Mouse (Mus musculus): Measurements from ENCODE around the gene Vmn1r7. TPM values are rescaled to one million over a fixed set of nuclear protein-coding genes. Genes with fewer than 3 reads are reported as not detected.
"Not testable (repeated sequence)": the region's sequence is repeated elsewhere in the genome, so short reads cannot be mapped to it uniquely, and the experiment has no call there.

Vmn1r7 gene
- not detected in 2 replicates for total RNA-seq (2014; rRNA removed; ENCODE audit: low replicate concordance)
- polyA plus RNA-seq (2015; fragmentation: Nextera tagmentation; extraction: Ambion mirVana): not detected in 2 replicates

DNA sequence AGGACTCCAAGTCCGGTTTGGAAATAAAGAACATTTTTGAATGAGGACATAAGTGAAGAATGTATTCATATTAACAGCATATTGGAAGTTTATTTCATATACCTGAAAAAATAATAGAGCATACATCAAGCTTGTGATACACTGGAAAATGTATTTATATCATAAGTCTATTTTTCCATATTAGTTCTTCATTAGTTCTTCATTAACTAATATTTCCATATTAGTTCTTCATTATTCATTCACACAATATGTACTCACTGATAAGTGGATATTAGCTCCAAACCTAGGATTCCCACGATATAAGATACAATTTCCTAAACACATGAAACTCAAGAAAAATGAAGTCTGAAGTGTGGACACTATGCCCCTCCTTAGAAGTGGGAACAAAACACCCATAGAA is at the start of gene Vmn1r7:
TSS of gene Vmn1r7 (minus strand) at position 101 of the 400 bp plus-strand sequence.
- WGBS: 72% methylated on average over 2 of the region's 2 CpGs
- not testable (repeated sequence) for H3K9me3 ChIP-seq (replicated peaks; ENCODE audit: control insufficient read depth, low read length); H3K36me3 ChIP-seq (replicated peaks; ENCODE audit: control insufficient read depth, insufficient read depth, low read length); H3K4me3 ChIP-seq (ENCODE audit: low read depth, low read length); H3K9ac ChIP-seq (replicated peaks; ENCODE audit: low read depth, low read length); H3K4me2 ChIP-seq (ENCODE audit: low read depth, low read length); H3K4me1 ChIP-seq (ENCODE audit: control insufficient read depth, insufficient read depth); H3K27ac ChIP-seq (ENCODE audit: low read depth); H3K27me3 ChIP-seq (ENCODE audit: control insufficient read depth, insufficient read depth, low read length); DNase-seq (ENCODE audit: low spot score); ATAC-seq (ENCODE audit: insufficient read depth, low read depth)

DNA sequence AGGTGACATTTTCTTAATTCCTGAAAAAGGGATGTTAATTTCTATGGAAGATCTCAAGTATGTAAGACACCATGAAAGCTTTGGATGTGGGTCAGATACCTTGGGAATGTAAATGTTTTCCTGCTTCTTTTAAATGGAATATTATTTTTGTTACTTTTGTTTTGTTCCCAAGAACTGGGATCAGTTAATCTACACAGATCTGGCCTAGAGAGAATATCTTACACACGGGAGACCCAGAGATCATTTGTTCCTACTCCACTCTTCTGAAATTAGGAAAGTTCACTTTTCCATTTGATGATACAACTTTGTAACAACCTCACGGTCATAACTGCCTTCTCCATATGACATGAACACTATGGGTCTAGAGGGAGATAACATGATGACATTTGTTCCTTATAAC is 41.4 kb upstream of the Vmn1r7 start, which contains the start of gene Vmn1r9:
TSS of gene Vmn1r9 (plus strand) at position 301 of the 400 bp plus-strand sequence.
- Histone ChIP-seq H3K4me2 (ENCODE audit: low read depth, low read length) (no peak within 1 kb of the TSS), H3K4me3 (ENCODE audit: low read depth, low read length) (no peak within 1 kb of the TSS), H3K27me3 (ENCODE audit: control insufficient read depth, insufficient read depth, low read length) (no peaks in the 10 kb centered on the region), H3K9ac (replicated peaks; ENCODE audit: low read depth, low read length) (no peak within 1 kb of the TSS), H3K27ac (ENCODE audit: low read depth) (no peak within 1 kb of the TSS), H3K4me1 (ENCODE audit: control insufficient read depth, insufficient read depth) (no peaks in the 10 kb centered on the region), H3K36me3 (replicated peaks; ENCODE audit: control insufficient read depth, insufficient read depth, low read length) (no peaks in the 10 kb centered on the region), H3K9me3 (replicated peaks; ENCODE audit: control insufficient read depth, low read length) (no peaks in the 10 kb centered on the region)
- ATAC-seq (ENCODE audit: insufficient read depth, low read depth) (no peak), DNase-seq (ENCODE audit: low spot score) (no peak)
- WGBS: 60% methylated on average over 2 of the region's 2 CpGs
- TF ChIP-seq CTCF (IDR thresholded peaks at IDR 0.05; ENCODE audit: low read depth) (no peak), EP300 (IDR thresholded peaks at IDR 0.05; ENCODE audit: low read depth) (no peak)

DNA sequence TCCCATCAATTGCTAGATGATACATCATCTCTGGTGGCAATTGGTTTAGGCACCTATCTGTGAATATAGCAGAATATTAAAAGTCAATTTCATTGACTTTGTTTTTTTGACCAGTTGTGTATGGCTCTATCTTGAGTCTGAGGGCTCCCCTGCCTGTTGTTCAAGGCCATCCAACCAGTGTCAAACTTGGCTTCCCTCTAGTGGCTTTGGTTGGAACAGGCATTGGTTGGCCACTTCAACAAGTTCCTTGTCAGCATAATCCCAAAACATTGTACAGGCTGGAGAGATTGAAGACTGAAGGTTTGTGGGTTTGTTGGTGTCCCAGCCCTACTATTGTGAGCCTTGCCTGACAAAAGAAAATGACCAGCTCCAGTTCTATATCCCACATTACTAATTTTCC is 38.6 kb upstream of the Vmn1r7 start:
- no peak overlapping the region for H3K9ac ChIP-seq (replicated peaks; ENCODE audit: low read depth, low read length)
- no peak overlapping the region for H3K4me3 ChIP-seq (ENCODE audit: low read depth, low read length)
- H3K4me1 ChIP-seq (ENCODE audit: control insufficient read depth, insufficient read depth): no peaks in the 10 kb centered on the region
- no peak for ATAC-seq (ENCODE audit: insufficient read depth, low read depth)
- no peaks in the 10 kb centered on the region for H3K36me3 ChIP-seq (replicated peaks; ENCODE audit: control insufficient read depth, insufficient read depth, low read length)
- no peaks in the 10 kb centered on the region for H3K9me3 ChIP-seq (replicated peaks; ENCODE audit: control insufficient read depth, low read length)
- TF ChIP-seq CTCF (IDR thresholded peaks at IDR 0.05; ENCODE audit: low read depth): peak; percentile 41
- no peak for TF ChIP-seq EP300 (IDR thresholded peaks at IDR 0.05; ENCODE audit: low read depth)
- no peak overlapping the region for H3K4me2 ChIP-seq (ENCODE audit: low read depth, low read length)
- no peak for DNase-seq (ENCODE audit: low spot score)
- no peak overlapping the region for H3K27ac ChIP-seq (ENCODE audit: low read depth)
- H3K27me3 ChIP-seq (ENCODE audit: control insufficient read depth, insufficient read depth, low read length): no peaks in the 10 kb centered on the region

DNA sequence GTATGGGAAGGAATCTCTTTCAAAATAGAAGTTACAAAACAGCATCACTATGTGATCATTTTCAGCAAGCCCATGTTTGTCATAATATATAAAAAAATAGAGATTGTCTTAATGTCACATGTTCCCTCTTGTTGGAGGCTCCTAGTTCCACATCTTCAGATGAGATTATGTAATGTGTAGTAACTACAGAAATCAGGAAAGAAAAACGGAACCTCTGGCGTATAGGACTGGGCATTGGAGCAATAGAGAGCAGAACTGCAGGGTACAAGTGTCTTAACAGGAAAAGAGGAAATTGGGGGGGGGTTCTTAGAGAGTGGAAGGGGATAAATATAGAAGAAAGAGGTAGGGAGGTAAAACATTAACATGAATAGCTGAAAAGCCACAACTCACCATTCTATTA is 9.6 kb upstream of the Vmn1r7 start:
- Histone ChIP-seq H3K4me3 (ENCODE audit: low read depth, low read length) (no peak overlapping the region), H3K4me1 (ENCODE audit: control insufficient read depth, insufficient read depth) (no peaks in the 10 kb centered on the region), H3K4me2 (ENCODE audit: low read depth, low read length) (no peak overlapping the region), H3K9me3 (replicated peaks; ENCODE audit: control insufficient read depth, low read length) (no peaks in the 10 kb centered on the region), H3K9ac (replicated peaks; ENCODE audit: low read depth, low read length) (no peak overlapping the region), H3K27me3 (ENCODE audit: control insufficient read depth, insufficient read depth, low read length) (no peaks in the 10 kb centered on the region), H3K36me3 (replicated peaks; ENCODE audit: control insufficient read depth, insufficient read depth, low read length) (no peaks in the 10 kb centered on the region), H3K27ac (ENCODE audit: low read depth) (no peak overlapping the region)
- no peak for DNase-seq (ENCODE audit: low spot score)
- ATAC-seq (ENCODE audit: insufficient read depth, low read depth): no peak
- no peak for TF ChIP-seq CTCF (IDR thresholded peaks at IDR 0.05; ENCODE audit: low read depth)
- no peak for TF ChIP-seq EP300 (IDR thresholded peaks at IDR 0.05; ENCODE audit: low read depth)
- 60% methylated on average over 2 of the region's 2 CpGs for WGBS

DNA sequence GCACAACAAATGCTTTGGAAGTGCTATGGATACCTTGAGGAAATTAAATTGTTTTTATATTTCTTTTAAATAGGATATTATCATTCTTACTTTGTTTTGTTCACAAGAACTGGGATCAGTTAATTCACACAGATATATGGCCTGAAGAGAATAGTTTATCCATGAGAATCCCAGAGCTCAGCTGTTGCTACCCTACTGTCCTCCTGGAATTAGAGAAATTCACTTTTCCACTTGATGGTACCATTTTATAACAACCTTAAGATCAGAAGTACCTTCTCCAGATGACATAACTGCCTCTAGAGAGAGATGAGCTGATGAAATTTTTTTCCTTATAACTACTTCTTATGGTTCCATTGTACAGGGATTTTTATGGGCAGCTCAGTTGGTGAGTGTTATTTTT is 6.9 kb upstream of the Vmn1r7 start, which contains the start of gene Vmn1r8:
TSS of gene Vmn1r8 (plus strand) at position 301 of the 400 bp plus-strand sequence.
- Histone ChIP-seq H3K4me1 (ENCODE audit: control insufficient read depth, insufficient read depth) (no peaks in the 10 kb centered on the region), H3K9ac (replicated peaks; ENCODE audit: low read depth, low read length) (no peak within 1 kb of the TSS), H3K9me3 (replicated peaks; ENCODE audit: control insufficient read depth, low read length) (no peaks in the 10 kb centered on the region), H3K4me2 (ENCODE audit: low read depth, low read length) (no peak within 1 kb of the TSS), H3K27me3 (ENCODE audit: control insufficient read depth, insufficient read depth, low read length) (no peaks in the 10 kb centered on the region), H3K27ac (ENCODE audit: low read depth) (no peak within 1 kb of the TSS), H3K4me3 (ENCODE audit: low read depth, low read length) (no peak within 1 kb of the TSS), H3K36me3 (replicated peaks; ENCODE audit: control insufficient read depth, insufficient read depth, low read length) (no peaks in the 10 kb centered on the region)
- TF ChIP-seq EP300 (IDR thresholded peaks at IDR 0.05; ENCODE audit: low read depth): no peak
- TF ChIP-seq CTCF (IDR thresholded peaks at IDR 0.05; ENCODE audit: low read depth): no peak
- ATAC-seq (ENCODE audit: insufficient read depth, low read depth): no peak
- DNase-seq (ENCODE audit: low spot score): no peak

DNA sequence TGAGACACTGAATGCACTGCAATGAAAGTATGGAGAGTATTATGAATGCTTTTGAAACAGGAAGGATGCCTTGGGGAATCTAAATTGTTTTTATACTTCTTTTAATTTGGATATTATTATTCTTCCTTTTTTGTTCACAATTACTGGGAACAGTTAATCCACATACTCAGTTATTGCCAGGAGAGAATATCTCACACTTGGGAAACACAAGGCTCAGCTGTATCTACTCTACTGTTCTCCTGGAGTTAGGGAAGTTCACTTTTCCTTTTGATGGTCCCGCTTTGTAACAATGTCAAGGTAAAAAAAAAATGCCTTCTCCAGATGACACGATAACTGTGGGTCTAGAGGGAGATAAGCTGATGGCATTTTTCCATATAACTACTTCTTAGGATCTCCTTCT is 28.2 kb downstream of the Vmn1r7 start, which contains the start of gene Vmn1r6:
TSS of gene Vmn1r6 (plus strand) at position 301 of the 400 bp plus-strand sequence.
- Histone ChIP-seq H3K9me3 (replicated peaks; ENCODE audit: control insufficient read depth, low read length) (no peaks in the 10 kb centered on the region), H3K4me1 (ENCODE audit: control insufficient read depth, insufficient read depth) (no peaks in the 10 kb centered on the region), H3K9ac (replicated peaks; ENCODE audit: low read depth, low read length) (no peak within 1 kb of the TSS), H3K4me3 (ENCODE audit: low read depth, low read length) (no peak within 1 kb of the TSS), H3K27ac (ENCODE audit: low read depth) (no peak within 1 kb of the TSS), H3K27me3 (ENCODE audit: control insufficient read depth, insufficient read depth, low read length) (no peaks in the 10 kb centered on the region), H3K36me3 (replicated peaks; ENCODE audit: control insufficient read depth, insufficient read depth, low read length) (no peaks in the 10 kb centered on the region), H3K4me2 (ENCODE audit: low read depth, low read length) (no peak within 1 kb of the TSS)
- DNase-seq (ENCODE audit: low spot score) (no peak), ATAC-seq (ENCODE audit: insufficient read depth, low read depth) (no peak)
- no peak for TF ChIP-seq CTCF (IDR thresholded peaks at IDR 0.05; ENCODE audit: low read depth)
- TF ChIP-seq EP300 (IDR thresholded peaks at IDR 0.05; ENCODE audit: low read depth): no peak
- 62% methylated on average over 2 of the region's 2 CpGs for WGBS

Other genes with a start within 250 kb of the Vmn1r7 start
- gene Kbtbd2, start 227.5 kb downstream of the Vmn1r7 start, total RNA-seq (2014; rRNA removed; ENCODE audit: low replicate concordance): 37.2 and 41.5 TPM in 2 replicates
- gene Kbtbd2, start 227.5 kb downstream of the Vmn1r7 start, polyA plus RNA-seq (2015; fragmentation: Nextera tagmentation; extraction: Ambion mirVana): 17.0 and 17.6 TPM in 2 replicates
- gene Fkbp9, start 193.3 kb downstream of the Vmn1r7 start, total RNA-seq (2014; rRNA removed; ENCODE audit: low replicate concordance): 123 and 142 TPM in 2 replicates
- gene Fkbp9, start 193.3 kb downstream of the Vmn1r7 start, polyA plus RNA-seq (2015; fragmentation: Nextera tagmentation; extraction: Ambion mirVana): 90.0 and 90.2 TPM in 2 replicates
- gene Nt5c3, start 101.4 kb downstream of the Vmn1r7 start, total RNA-seq (2014; rRNA removed; ENCODE audit: low replicate concordance): 65.3 and 74.0 TPM in 2 replicates
- gene Nt5c3, start 101.4 kb downstream of the Vmn1r7 start, polyA plus RNA-seq (2015; fragmentation: Nextera tagmentation; extraction: Ambion mirVana): 95.9 and 108 TPM in 2 replicates
- not detected in 2 replicates for gene Vmn1r4, start 101.3 kb downstream of the Vmn1r7 start, total RNA-seq (2014; rRNA removed; ENCODE audit: low replicate concordance)
- gene Vmn1r4, start 101.3 kb downstream of the Vmn1r7 start, polyA plus RNA-seq (2015; fragmentation: Nextera tagmentation; extraction: Ambion mirVana): 0.07 and 0.19 TPM in 2 replicates
- not detected in 2 replicates for gene Vmn1r5, start 55.1 kb downstream of the Vmn1r7 start, total RNA-seq (2014; rRNA removed; ENCODE audit: low replicate concordance)
- gene Vmn1r5, start 55.1 kb downstream of the Vmn1r7 start, polyA plus RNA-seq (2015; fragmentation: Nextera tagmentation; extraction: Ambion mirVana): not detected in 2 replicates
- not detected in 2 replicates for gene Vmn1r6, start 28.1 kb downstream of the Vmn1r7 start, total RNA-seq (2014; rRNA removed; ENCODE audit: low replicate concordance)
- gene Vmn1r6, start 28.1 kb downstream of the Vmn1r7 start, polyA plus RNA-seq (2015; fragmentation: Nextera tagmentation; extraction: Ambion mirVana): not detected in 2 replicates
- gene Vmn1r8, start 7.0 kb upstream of the Vmn1r7 start, total RNA-seq (2014; rRNA removed; ENCODE audit: low replicate concordance): not detected in 2 replicates
- gene Vmn1r8, start 7.0 kb upstream of the Vmn1r7 start, polyA plus RNA-seq (2015; fragmentation: Nextera tagmentation; extraction: Ambion mirVana): not detected in 2 replicates
- not detected in 2 replicates for gene Vmn1r9, start 41.5 kb upstream of the Vmn1r7 start, total RNA-seq (2014; rRNA removed; ENCODE audit: low replicate concordance)
- gene Vmn1r9, start 41.5 kb upstream of the Vmn1r7 start, polyA plus RNA-seq (2015; fragmentation: Nextera tagmentation; extraction: Ambion mirVana): not detected in 2 replicates
- gene Vmn1r10, start 84.1 kb upstream of the Vmn1r7 start, total RNA-seq (2014; rRNA removed; ENCODE audit: low replicate concordance): not detected in 2 replicates
- gene Vmn1r10, start 84.1 kb upstream of the Vmn1r7 start, polyA plus RNA-seq (2015; fragmentation: Nextera tagmentation; extraction: Ambion mirVana): not detected in 2 replicates
- gene Vmn1r11, start 108.1 kb upstream of the Vmn1r7 start, total RNA-seq (2014; rRNA removed; ENCODE audit: low replicate concordance): not detected in 2 replicates
- gene Vmn1r11, start 108.1 kb upstream of the Vmn1r7 start, polyA plus RNA-seq (2015; fragmentation: Nextera tagmentation; extraction: Ambion mirVana): not detected in 2 replicates
- gene Vmn1r12, start 131.6 kb upstream of the Vmn1r7 start, total RNA-seq (2014; rRNA removed; ENCODE audit: low replicate concordance): not detected in 2 replicates
- not detected in 2 replicates for gene Vmn1r12, start 131.6 kb upstream of the Vmn1r7 start, polyA plus RNA-seq (2015; fragmentation: Nextera tagmentation; extraction: Ambion mirVana)
- not detected in 2 replicates for gene Vmn1r13, start 178.0 kb upstream of the Vmn1r7 start, total RNA-seq (2014; rRNA removed; ENCODE audit: low replicate concordance)
- gene Vmn1r13, start 178.0 kb upstream of the Vmn1r7 start, polyA plus RNA-seq (2015; fragmentation: Nextera tagmentation; extraction: Ambion mirVana): not detected in 2 replicates
- gene Vmn1r14, start 206.4 kb upstream of the Vmn1r7 start, total RNA-seq (2014; rRNA removed; ENCODE audit: low replicate concordance): not detected in 2 replicates
- not detected in 2 replicates for gene Vmn1r14, start 206.4 kb upstream of the Vmn1r7 start, polyA plus RNA-seq (2015; fragmentation: Nextera tagmentation; extraction: Ambion mirVana)
- not detected in 2 replicates for gene Vmn1r15, start 232.6 kb upstream of the Vmn1r7 start, total RNA-seq (2014; rRNA removed; ENCODE audit: low replicate concordance)
- gene Vmn1r15, start 232.6 kb upstream of the Vmn1r7 start, polyA plus RNA-seq (2015; fragmentation: Nextera tagmentation; extraction: Ambion mirVana): not detected in 2 replicates

Data from heart, postnatal 0 days (tissue).